Mouse (Mus musculus) ES-E14 (cell line): ENCODE results near the gene Atp2a3. TPM values are rescaled to one million over a fixed set of nuclear protein-coding genes. Genes with fewer than 3 reads are reported as not detected.

ENCODE experiments used
- DNase-seq: peaks from one replicate; pipeline ENCODE4 v3.0.0-alpha.2; 2013; ENCODE audit warnings: low read depth, low spot score
- H3K27ac ChIP-seq: 2 replicates; pipeline ENCODE4 v1.5.1; 2012; ENCODE audit warnings: low read depth, mild to moderate bottlenecking, low read length, moderate library complexity, mixed read lengths; ENCODE audit not compliant: poor library complexity, insufficient read depth, severe bottlenecking
- H3K36me3 ChIP-seq: 2 replicates; pipeline ENCODE4 v1.6.1; 2012; ENCODE audit warnings: mild to moderate bottlenecking, low read length, moderate library complexity, mixed read lengths; ENCODE audit not compliant: control insufficient read depth, poor library complexity, insufficient read depth, severe bottlenecking
- H3K4me1 ChIP-seq, 2 experiments: fragments of 150-350 bp in 1 of 2; sonication (generic) in 1 of 2; 2 replicates each; pipeline ENCODE4 v1.6.1; 2012; ENCODE audit warnings: low read length in 2 of 2, mild to moderate bottlenecking in 1 of 2, mixed read lengths in 1 of 2; ENCODE audit not compliant: control insufficient read depth in 2 of 2, insufficient read depth in 2 of 2, poor library complexity in 1 of 2
- H3K4me3 ChIP-seq, 2 experiments: fragments of 150-350 bp in 1 of 2; sonication (generic) in 1 of 2; 2 replicates each; pipeline ENCODE4 v1.5.1; 2012; ENCODE audit warnings: low read length in 2 of 2, low read depth in 1 of 2, mild to moderate bottlenecking in 1 of 2, mixed read lengths in 1 of 2; ENCODE audit not compliant: insufficient read depth in 1 of 2, poor library complexity in 1 of 2, severe bottlenecking in 1 of 2
- H3K9ac ChIP-seq: 2 replicates; pipeline ENCODE4 v1.6.1; 2012; ENCODE audit warnings: low read depth, mild to moderate bottlenecking, low read length, mixed read lengths; ENCODE audit not compliant: poor library complexity, insufficient read depth, severe bottlenecking
- H3K9me3 ChIP-seq: fragments of 150-350 bp; sonication (generic); 2 replicates; pipeline ENCODE4 v1.6.1; 2012; ENCODE audit warnings: low read depth, mild to moderate bottlenecking, low read length; ENCODE audit not compliant: control insufficient read depth, insufficient read depth
- CHD2 ChIP-seq: IDR thresholded peaks from 2 replicates; pipeline ENCODE4 v1.6.1; 2014; ENCODE audit warnings: mild to moderate bottlenecking, low read depth, low read length, inconsistent platforms
- HCFC1 ChIP-seq: IDR thresholded peaks from 2 replicates; pipeline ENCODE4 v1.6.1; 2012; ENCODE audit warnings: low read length, inconsistent platforms, borderline replicate concordance; ENCODE audit not compliant: insufficient read depth
- MAFK ChIP-seq: IDR thresholded peaks from 2 replicates; pipeline ENCODE4 v1.6.1; 2014; ENCODE audit warnings: mild to moderate bottlenecking, low read depth, low read length, inconsistent platforms; ENCODE audit not compliant: insufficient read depth
- ZC3H11A ChIP-seq: IDR thresholded peaks from 2 replicates; pipeline ENCODE4 v1.6.1; 2012; ENCODE audit warnings: low read depth, mild to moderate bottlenecking, inconsistent platforms, low read length, borderline replicate concordance
- ZNF384 ChIP-seq: IDR thresholded peaks from 2 replicates; pipeline ENCODE4 v1.6.1; 2012; ENCODE audit warnings: low read depth, low read length, inconsistent platforms
- in situ Hi-C, 2 experiments: fragments of 600-800 bp; cut with MboI; formaldehyde crosslinking; loops; one replicate each; pipeline ENCODE4 v1.15.1; 2025; ENCODE audit warnings: low sequenced_read_pairs in 2 of 2, inconsistent platforms in 1 of 2; ENCODE audit not compliant: unreplicated experiment in 2 of 2
- total RNA-seq: library from RNA; depleted of rRNA; stranded (reverse); fragments of 300-350 nt; gene quantifications from 2 replicates; pipeline ENCODE4 v1.2.3, GENCODE M21; 2012

Atp2a3 gene
- total RNA-seq, 1 experiment = 10.7 TPM

DNA sequence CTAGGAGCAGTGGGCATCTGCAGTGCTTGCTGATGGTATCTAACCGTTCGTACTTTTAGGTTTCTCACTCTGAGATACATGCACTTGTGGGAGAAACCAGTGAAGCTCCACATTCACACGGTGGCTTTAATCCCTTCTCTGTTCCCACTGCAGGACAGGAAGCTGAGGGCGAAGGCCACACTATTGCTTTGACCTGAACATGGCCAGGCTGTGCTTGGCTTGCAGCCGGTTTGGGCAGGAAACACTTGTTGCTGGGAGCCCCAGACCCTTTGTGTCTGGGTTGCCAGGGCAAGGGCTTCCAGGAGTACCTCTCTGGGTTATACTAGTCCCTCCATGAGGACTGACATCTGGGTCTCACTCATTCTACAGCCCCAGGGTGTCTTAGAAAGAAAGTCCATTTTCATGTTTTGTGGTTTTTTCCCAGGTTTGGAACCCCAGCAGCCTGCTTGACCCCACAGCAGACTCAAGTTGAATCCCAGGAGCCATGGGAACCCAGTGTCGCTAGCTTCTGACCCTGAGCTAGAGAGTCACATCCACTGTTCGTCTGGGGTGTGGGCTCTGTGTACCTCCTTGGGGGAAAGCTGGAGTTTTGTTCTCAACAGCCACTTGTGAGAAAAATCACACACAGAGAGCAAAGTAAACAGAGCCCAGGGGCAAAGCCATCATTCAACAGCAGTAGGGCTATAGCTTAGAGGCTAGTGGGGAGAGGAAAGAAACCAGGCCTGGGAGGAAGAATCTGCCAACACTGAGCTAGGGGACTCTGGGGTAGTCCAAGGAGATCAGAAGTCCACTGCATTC lies 15.8 kb upstream of the Atp2a3 start:
- H3K4me1 ChIP-seq = peaks cover 0 to 5% of the 10 kb centered on the region in 2 experiments; a peak in 2 of 4 replicates
- no peak overlapping the region for H3K4me3 ChIP-seq
- no peak overlapping the region for H3K9ac ChIP-seq
- no peaks in the 10 kb centered on the region for H3K36me3 ChIP-seq
- H3K9me3 ChIP-seq = no peaks in the 10 kb centered on the region
- H3K27ac ChIP-seq = no peak overlapping the region
- no peak for DNase-seq
- in situ Hi-C loops = no loop called here
- no peak for TF ChIP-seq HCFC1
- no peak for TF ChIP-seq ZC3H11A
- TF ChIP-seq ZNF384 = no peak
- no peak for TF ChIP-seq MAFK
- no peak for TF ChIP-seq CHD2

DNA sequence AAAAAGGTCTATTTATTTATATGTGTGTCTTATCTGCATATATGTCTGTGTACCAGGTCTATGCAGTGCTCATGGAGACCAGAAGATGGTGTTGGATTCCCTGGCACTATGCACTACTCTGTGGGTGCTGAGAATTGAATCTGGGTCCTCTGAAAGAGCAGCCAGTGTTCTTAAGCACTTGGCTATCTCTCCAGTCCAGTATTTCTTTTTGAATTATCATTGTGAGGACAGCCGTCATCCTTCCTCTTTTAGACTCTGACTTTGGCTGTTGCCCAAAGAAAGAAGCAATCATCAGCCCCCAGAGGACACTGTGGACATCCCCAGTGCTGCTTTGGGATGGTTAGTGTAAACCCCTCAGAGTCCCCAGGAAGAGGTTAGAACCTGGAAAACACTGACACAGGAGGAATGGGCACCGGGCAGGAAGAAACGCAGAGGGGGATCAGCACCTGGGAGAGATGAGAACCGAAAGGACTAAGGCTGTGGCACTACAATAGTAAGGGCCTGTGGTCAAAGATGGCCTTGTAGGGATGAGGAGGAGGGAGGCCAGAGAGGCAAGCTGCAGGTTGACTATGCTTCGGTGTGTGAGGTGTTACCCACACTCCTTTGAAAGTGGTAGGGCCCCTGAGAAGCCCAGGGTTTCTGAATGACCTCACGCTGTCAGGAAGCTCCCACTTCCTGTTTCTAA lies 15.0 kb upstream of the Atp2a3 start:
- H3K4me1 ChIP-seq = peaks cover 4 to 7% of the 10 kb centered on the region in 2 experiments; a peak in 2 of 4 replicates
- H3K4me3 ChIP-seq = no peak overlapping the region
- TF ChIP-seq ZC3H11A (no peak), MAFK (no peak), CHD2 (no peak), ZNF384 (no peak), HCFC1 (no peak)
- no peaks in the 10 kb centered on the region for H3K36me3 ChIP-seq
- no peaks in the 10 kb centered on the region for H3K9me3 ChIP-seq
- in situ Hi-C loops = no loop called here
- H3K27ac ChIP-seq = no peak overlapping the region
- no peak overlapping the region for H3K9ac ChIP-seq
- no peak for DNase-seq

DNA sequence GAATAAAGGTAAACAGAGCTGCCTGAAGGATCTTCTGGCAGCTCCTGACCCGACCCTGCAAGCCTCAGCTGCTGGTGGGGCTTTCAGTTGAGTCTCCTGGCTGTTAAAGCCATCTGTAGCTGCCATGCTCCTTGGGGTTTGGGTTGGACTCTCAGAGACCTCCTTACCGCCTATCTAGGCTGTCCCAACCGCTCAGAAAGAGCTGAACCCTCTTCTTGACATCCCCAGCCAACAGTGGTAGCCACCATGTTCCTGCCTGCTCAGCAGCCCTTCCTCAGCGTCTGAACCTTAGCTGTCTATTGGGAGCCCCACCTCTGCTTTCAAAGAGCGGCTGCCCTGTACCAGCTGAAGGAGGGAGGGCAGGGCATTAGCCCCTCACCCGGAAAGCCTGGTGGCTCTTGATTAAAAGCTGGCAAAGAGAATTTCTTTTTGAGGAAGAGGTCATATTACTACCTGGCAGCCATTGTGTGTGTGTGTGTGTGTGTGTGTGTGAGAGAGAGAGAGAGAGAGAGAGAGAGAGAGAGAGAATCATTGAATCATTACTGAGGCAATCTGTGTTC lies 14.3 kb upstream of the Atp2a3 start:
- no peak for DNase-seq
- in situ Hi-C loops = no loop called here
- no peak for TF ChIP-seq HCFC1
- no peak for TF ChIP-seq CHD2
- TF ChIP-seq MAFK = no peak
- no peak for TF ChIP-seq ZC3H11A
- TF ChIP-seq ZNF384 = no peak
- Histone ChIP-seq H3K4me3 (no peak overlapping the region), H3K9me3 (no peaks in the 10 kb centered on the region), H3K4me1 (peaks cover 6 to 9% of the 10 kb centered on the region in 2 experiments; a peak in 2 of 4 replicates), H3K27ac (no peak overlapping the region), H3K9ac (no peak overlapping the region), H3K36me3 (no peaks in the 10 kb centered on the region)

DNA sequence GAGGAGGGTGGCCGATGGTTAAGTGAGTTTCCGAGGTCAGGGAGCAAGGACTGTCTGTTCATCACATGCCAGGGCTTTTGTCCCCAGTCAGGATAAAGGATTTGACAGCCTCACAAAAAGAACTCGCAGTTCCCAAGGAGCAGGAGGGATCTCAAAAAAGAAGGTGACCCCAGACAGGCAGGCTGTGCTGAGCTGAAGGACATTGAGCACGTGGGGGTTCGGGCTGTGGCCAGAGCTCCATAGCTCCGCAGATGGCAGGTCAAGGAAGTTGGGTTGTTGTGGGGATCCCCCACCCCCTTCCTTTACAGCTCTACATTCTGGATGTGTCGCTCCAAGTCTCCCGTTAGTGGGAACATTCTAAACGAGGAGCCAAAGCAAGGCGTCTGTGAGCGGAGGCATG lies 13.1 kb upstream of the Atp2a3 start:
- Histone ChIP-seq H3K36me3 (no peaks in the 10 kb centered on the region), H3K27ac (no peak overlapping the region), H3K4me3 (no peak overlapping the region), H3K4me1 (peaks cover 7 to 10% of the 10 kb centered on the region in 2 experiments; a peak in 3 of 4 replicates), H3K9ac (no peak overlapping the region), H3K9me3 (no peaks in the 10 kb centered on the region)
- no peak for DNase-seq
- in situ Hi-C loops = no loop called here
- TF ChIP-seq HCFC1 = no peak
- TF ChIP-seq ZC3H11A = no peak
